Mouse (Mus musculus) embryonic facial prominence, embryonic 11.5 days (tissue): ENCODE data around the gene Abcc8. TPM values are rescaled to one million over a fixed set of nuclear protein-coding genes. Genes with fewer than 3 reads are reported as not detected.

Source experiments
- ATAC-seq: fragments of 200-750 bp; cut with Nextera tagmentation; replicated peaks from 2 replicates; pipeline ENCODE4 v1.8.0; 2017; ENCODE audit warnings: low read depth; ENCODE audit not compliant: insufficient number of reproducible peaks, low FRiP score, low TSS enrichment
- DNase-seq: peaks from one replicate; pipeline ENCODE4 v3.0.0-alpha.2; 2015; ENCODE audit warnings: low spot score
- H3K27ac ChIP-seq: fragments of 300-500 bp; sonication (generic); replicated peaks from 2 replicates; pipeline ENCODE4 v1.5.1; 2014; ENCODE audit warnings: mild to moderate bottlenecking, low read depth, low read length, control low read depth
- H3K27me3 ChIP-seq: fragments of 300-500 bp; sonication (generic); 2 replicates; pipeline ENCODE4 v1.6.1; 2014; ENCODE audit warnings: mild to moderate bottlenecking, low read length, moderate library complexity, mixed read lengths; ENCODE audit not compliant: control insufficient read depth, insufficient read depth
- H3K36me3 ChIP-seq: fragments of 300-500 bp; sonication (generic); replicated peaks from 2 replicates; pipeline ENCODE4 v1.6.1; 2014; ENCODE audit warnings: low read depth, mild to moderate bottlenecking, low read length, moderate library complexity, mixed read lengths; ENCODE audit not compliant: control insufficient read depth, insufficient read depth
- H3K4me1 ChIP-seq: fragments of 300-500 bp; sonication (generic); 2 replicates; pipeline ENCODE4 v1.6.1; 2014; ENCODE audit warnings: low read length, mixed read lengths; ENCODE audit not compliant: control insufficient read depth, insufficient read depth
- H3K4me2 ChIP-seq: fragments of 300-500 bp; sonication (generic); 2 replicates; pipeline ENCODE4 v1.6.1; 2014; ENCODE audit warnings: low read depth, mild to moderate bottlenecking, control low read depth, low read length, moderate library complexity
- H3K4me3 ChIP-seq: fragments of 300-500 bp; sonication (generic); 2 replicates; pipeline ENCODE4 v1.5.1; 2014; ENCODE audit warnings: low read depth, low read length, control low read depth
- H3K9ac ChIP-seq: fragments of 300-500 bp; sonication (generic); replicated peaks from 2 replicates; pipeline ENCODE4 v1.6.1; 2014; ENCODE audit warnings: mild to moderate bottlenecking, control low read depth, low read length
- H3K9me3 ChIP-seq: fragments of 300-500 bp; sonication (generic); replicated peaks from 2 replicates; pipeline ENCODE4 v1.6.1; 2016; ENCODE audit warnings: mild to moderate bottlenecking, low read length, inconsistent platforms, mixed read lengths; ENCODE audit not compliant: control insufficient read depth
- WGBS: fragments of 180-500 bp; shearing (Covaris S2); extraction: QIAGEN DNeasy Blood & Tissue Kit; methylation state at CpG from one replicate; pipeline ENCODE4 v1.1.7; 2014; 5-methylcytosine and 5-hydroxymethylcytosine counted together
- polyA plus RNA-seq: library from polyadenylated mRNA; unstranded; fragments of >200 nt; fragmentation: Nextera tagmentation; extraction: Ambion mirVana; gene quantifications from 2 replicates; pipeline ENCODE4 v1.2.1, GENCODE M21; 2014

The Abcc8 gene
- polyA plus RNA-seq, 1 experiment from 2014 or later: 0.20 TPM

DNA sequence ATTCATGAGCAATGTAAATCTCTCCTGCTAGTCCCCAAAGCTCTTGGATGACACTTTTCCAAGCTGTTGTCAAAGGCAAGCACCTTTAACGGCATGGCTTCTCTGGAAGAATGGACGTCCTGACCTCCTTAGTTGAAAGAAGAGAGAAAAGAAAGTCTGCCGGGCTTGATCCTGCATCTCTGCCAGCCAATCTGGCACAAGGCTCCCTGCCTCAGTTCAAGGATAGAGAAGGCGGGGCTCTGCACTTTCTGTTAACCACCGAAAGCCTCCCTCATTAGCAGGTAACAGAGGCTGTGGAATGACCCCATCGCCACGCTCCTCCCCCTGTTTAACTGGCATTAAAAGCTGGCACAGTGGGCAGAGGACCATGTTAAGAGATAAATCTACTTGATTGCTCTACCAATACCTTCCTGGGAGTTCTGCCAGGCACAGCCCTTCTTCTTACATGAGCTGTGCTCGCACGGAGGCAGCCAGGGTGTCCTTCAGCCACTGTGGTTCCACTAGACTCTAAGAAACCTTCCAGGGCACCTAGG, 26.9 kb downstream of the Abcc8 start:
- DNase-seq: no peak
- Histone ChIP-seq H3K9ac (no peak overlapping the region), H3K4me1 (no peaks in the 10 kb centered on the region), H3K27ac (no peak overlapping the region), H3K27me3 (no peaks in the 10 kb centered on the region), H3K36me3 (no peaks in the 10 kb centered on the region), H3K9me3 (no peaks in the 10 kb centered on the region), H3K4me2 (no peak overlapping the region), H3K4me3 (no peak overlapping the region)
- WGBS: 76% methylated on average over 9 of the region's 9 CpGs
- no peak for ATAC-seq

DNA sequence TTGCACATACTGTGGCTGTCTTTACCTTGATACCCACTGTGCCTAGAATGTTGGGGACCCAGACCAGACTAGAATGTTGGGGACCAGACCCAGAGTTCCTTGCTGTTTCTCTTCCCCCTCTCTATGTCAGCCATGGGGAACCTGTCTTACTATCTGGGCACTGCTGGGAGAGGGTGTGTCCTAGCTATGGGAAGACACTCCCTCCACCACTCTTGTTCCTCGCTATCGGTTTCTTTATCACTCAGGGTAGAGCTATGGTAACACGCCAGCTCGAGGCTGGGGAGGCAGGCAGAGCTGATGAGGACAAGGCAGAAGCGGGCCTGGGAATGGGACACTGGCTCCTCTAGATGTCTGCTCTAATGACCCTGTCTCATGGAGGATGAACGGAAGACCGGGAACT, 32.4 kb downstream of the Abcc8 start:
- H3K9ac ChIP-seq: no peak overlapping the region
- no peaks in the 10 kb centered on the region for H3K36me3 ChIP-seq
- no peak for DNase-seq
- no peaks in the 10 kb centered on the region for H3K27me3 ChIP-seq
- H3K9me3 ChIP-seq: no peaks in the 10 kb centered on the region
- ATAC-seq: no peak
- H3K4me3 ChIP-seq: no peak overlapping the region
- no peaks in the 10 kb centered on the region for H3K4me1 ChIP-seq
- H3K27ac ChIP-seq: no peak overlapping the region
- no peak overlapping the region for H3K4me2 ChIP-seq
- WGBS: 87% methylated on average over 7 of the region's 7 CpGs

DNA sequence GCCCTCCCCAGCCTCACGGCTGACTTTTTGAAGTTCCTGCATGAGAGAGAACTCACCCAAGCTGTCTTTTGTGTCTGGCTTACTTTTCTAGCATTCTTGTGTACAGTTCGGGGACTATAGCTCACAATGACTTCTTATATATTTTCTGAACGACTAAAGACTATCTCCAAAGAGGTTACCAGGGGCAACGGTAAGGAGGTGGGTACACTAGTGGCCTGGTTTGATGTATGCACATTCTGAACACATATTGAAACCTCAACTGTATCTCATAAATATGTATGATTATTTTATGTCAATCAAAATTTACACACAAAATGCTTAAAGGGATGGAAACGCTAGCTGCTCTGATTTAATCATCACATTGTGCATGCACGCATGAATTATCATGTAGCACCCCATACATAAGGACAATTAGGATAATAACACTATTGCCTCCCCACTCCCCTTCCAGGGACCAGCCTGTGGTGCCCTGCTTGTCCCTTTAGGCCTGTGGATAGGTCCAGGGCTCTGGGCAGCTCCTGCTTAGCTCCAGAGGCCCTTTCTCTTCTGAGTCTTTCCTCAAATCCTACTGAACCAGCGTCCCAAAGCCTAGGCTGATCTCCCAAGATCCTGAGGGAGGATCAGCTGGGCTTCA, 33.0 kb downstream of the Abcc8 start:
- WGBS: 85% methylated on average over 7 of the region's 7 CpGs
- ATAC-seq (no peak), DNase-seq (no peak)
- Histone ChIP-seq H3K4me2 (no peak overlapping the region), H3K27ac (no peak overlapping the region), H3K4me1 (no peaks in the 10 kb centered on the region), H3K4me3 (no peak overlapping the region), H3K9me3 (no peaks in the 10 kb centered on the region), H3K27me3 (no peaks in the 10 kb centered on the region), H3K36me3 (no peaks in the 10 kb centered on the region), H3K9ac (no peak overlapping the region)

DNA sequence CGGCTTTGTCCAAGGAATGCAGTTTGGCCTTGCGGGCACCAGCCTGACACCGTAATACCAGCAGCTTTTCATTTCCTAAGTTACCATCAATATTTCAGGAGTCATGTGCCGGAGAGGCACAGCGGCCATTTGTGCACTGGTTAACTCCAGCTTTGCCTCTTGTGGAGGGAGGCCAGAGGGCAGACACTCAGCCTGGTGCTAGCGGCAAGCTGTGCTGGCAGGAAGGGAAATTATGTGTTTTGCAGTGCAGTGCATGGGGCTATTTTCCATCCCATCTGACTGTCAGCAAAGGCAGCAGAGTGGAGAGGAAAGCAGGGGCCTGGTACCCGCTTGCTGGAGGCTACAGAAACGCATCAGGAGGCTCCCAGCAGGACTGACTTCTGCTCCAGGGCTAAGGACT, 35.8 kb downstream of the Abcc8 start:
- no peak for ATAC-seq
- no peak overlapping the region for H3K4me2 ChIP-seq
- no peaks in the 10 kb centered on the region for H3K36me3 ChIP-seq
- no peak for DNase-seq
- no peak overlapping the region for H3K4me3 ChIP-seq
- H3K9ac ChIP-seq: no peak overlapping the region
- no peaks in the 10 kb centered on the region for H3K4me1 ChIP-seq
- H3K27me3 ChIP-seq: no peaks in the 10 kb centered on the region
- H3K9me3 ChIP-seq: no peaks in the 10 kb centered on the region
- no peak overlapping the region for H3K27ac ChIP-seq
- 74% methylated on average over 8 of the region's 8 CpGs for WGBS

DNA sequence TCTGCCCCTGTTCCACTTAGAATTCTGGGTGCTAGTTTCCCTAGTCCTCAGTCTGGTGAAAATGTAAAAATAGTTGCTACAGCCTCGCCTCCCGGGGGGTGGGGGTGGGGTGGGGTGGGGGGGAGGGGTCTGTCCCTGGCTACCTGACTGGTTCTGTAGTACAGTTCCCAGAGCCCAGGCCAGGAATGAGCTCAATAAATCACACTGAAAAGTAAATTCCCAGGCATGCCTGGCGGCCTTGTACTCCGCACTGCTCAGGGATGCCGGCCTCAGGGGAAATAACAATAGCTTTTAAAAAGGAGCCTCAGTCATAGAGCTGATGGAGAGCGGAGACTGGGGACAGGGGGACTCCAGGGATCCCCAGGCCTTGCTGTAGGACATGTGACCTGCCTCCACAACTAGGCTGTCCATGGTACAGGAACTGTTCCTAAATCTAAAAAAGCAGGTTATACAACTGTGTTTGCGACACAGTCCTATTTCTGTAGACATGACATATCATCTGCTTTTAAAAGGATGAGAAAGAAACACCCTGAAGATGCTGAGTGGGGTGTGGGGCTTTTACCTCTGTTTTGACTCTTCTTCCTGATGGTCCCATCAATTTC, 41.4 kb downstream of the Abcc8 start:
- Histone ChIP-seq H3K9me3 (no peaks in the 10 kb centered on the region), H3K4me2 (no peak overlapping the region), H3K4me1 (no peaks in the 10 kb centered on the region; the same call in 1 of the 2 replicates), H3K9ac (no peak overlapping the region), H3K27ac (no peak overlapping the region), H3K36me3 (no peaks in the 10 kb centered on the region), H3K4me3 (no peak overlapping the region), H3K27me3 (no peaks in the 10 kb centered on the region)
- no peak for DNase-seq
- 36% methylated on average over 7 of the region's 7 CpGs for WGBS
- no peak for ATAC-seq

DNA sequence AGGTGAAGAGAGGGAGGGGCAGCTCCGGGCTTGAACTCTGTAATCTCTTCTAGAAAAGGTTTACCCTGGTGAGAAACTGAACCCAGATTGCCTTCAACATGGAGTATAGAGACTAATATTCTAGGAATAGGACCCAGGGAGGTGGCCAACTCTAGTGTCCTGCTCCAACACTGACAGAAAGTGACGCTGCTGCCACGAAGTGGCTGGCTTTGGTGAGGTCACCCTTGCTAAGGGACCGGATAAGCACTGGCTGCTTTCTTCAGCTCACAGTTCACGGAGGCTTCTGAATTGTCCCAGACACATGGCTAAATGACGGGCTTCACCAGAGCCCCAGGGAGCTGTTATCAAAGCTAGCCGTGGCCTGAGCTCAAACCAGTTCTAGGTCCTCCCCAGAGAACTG, 46.0 kb downstream of the Abcc8 start:
- no peaks in the 10 kb centered on the region; the same call in 1 of the 2 replicates for H3K4me1 ChIP-seq

DNA sequence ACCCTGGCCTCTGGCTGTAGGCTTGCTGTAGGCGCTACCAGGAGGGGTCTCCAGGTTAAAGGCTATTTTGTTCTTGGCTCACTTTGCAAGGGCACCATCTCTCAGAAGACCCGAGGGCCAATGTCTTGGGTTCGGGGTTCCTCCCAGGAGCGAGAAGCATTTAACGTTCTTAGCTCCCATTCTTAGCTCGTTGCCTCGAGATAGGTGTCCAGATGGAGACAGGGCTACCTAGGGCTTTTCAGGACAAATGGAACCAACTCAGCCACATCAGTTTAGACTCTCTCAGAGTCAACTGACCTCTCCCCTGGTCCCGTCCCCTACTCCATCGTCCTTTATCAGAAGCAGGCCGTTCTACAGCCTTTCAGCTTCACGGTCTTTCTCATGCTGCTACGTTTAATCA, 47.6 kb downstream of the Abcc8 start:
- Histone ChIP-seq H3K27ac (no peak overlapping the region), H3K4me3 (no peak overlapping the region), H3K36me3 (no peaks in the 10 kb centered on the region), H3K27me3 (no peaks in the 10 kb centered on the region), H3K4me1 (no peaks in the 10 kb centered on the region; the same call in 1 of the 2 replicates), H3K4me2 (no peak overlapping the region), H3K9ac (no peak overlapping the region), H3K9me3 (no peaks in the 10 kb centered on the region)
- ATAC-seq (no peak), DNase-seq (no peak)
- WGBS: 89% methylated on average over 12 of the region's 12 CpGs

More for the DNA sequence above, 46.0 kb downstream of the Abcc8 start:
- Histone ChIP-seq H3K27ac (no peak overlapping the region), H3K4me3 (no peak overlapping the region), H3K27me3 (no peaks in the 10 kb centered on the region), H3K9ac (no peak overlapping the region), H3K9me3 (no peaks in the 10 kb centered on the region), H3K4me2 (no peak overlapping the region), H3K36me3 (no peaks in the 10 kb centered on the region)
- no peak for DNase-seq
- WGBS: 30% methylated on average over 7 of the region's 7 CpGs
- ATAC-seq: no peak

DNA sequence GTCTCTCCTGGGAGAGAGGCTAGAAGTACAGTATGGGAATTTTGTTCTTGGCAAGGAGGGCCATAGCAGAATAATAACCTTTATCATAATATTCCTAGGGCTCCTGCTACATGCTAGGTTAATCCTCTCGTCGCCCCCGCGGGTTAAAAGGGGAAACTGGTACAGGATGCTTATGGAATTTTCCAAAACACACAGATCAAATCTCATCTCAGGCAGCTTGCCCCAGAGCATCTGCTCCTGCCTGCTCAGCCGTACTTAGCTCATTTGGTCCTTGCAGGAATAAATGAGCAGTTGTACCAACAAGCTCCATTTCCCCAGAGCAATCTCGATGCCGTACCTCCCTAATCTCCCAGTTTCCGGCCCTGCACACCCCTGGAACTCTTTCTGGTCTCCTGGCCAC, 48.0 kb downstream of the Abcc8 start:
- WGBS: 60% methylated on average over 8 of the region's 8 CpGs
- ATAC-seq (no peak), DNase-seq (no peak)
- no peaks in the 10 kb centered on the region for H3K27me3 ChIP-seq
- H3K27ac ChIP-seq: no peak overlapping the region
- H3K4me2 ChIP-seq: no peak overlapping the region
- no peaks in the 10 kb centered on the region; the same call in 1 of the 2 replicates for H3K4me1 ChIP-seq
- no peak overlapping the region for H3K9ac ChIP-seq
- H3K36me3 ChIP-seq: no peaks in the 10 kb centered on the region
- no peak overlapping the region for H3K4me3 ChIP-seq
- no peaks in the 10 kb centered on the region for H3K9me3 ChIP-seq
